Mouse (Mus musculus): ENCODE data around the gene Enkd1.

GRCm38 (mm10) chr8:105685796-105686308 is 22.2 kb downstream of the Enkd1 start, which contains the start of gene Carmil2:
- TF ChIP-seq CTCF (IDR thresholded peaks at IDR 0.05; ENCODE audit: control insufficient read depth, insufficient read depth, insufficient read length) (peak; percentile 72), CEBPB (IDR thresholded peaks at IDR 0.05; ENCODE audit: low read depth) (no peak), USF1 (IDR thresholded peaks at IDR 0.05; ENCODE audit: low read depth) (no peak), MYOG (IDR thresholded peaks at IDR 0.05; ENCODE audit: control insufficient read depth, extremely low read depth, insufficient read length) (no peak), MAX (IDR thresholded peaks at IDR 0.05) (no peak), FOSL1 (IDR thresholded peaks at IDR 0.05; ENCODE audit: insufficient read depth, low read length, poor library complexity, severe bottlenecking) (no peak), MYOD1 (IDR thresholded peaks at IDR 0.05; ENCODE audit: control insufficient read depth, insufficient read length, low read depth) (no peak)

Data from C2C12 (cell line).